Mouse (Mus musculus) olfactory bulb, adult 2 months (tissue): ENCODE measurements around the gene Emsy. TPM values are rescaled to one million over a fixed set of nuclear protein-coding genes. Genes with fewer than 3 reads are reported as not detected.

Experiments used
- H3K27ac ChIP-seq: fragments of 200-500 bp; 2 replicates; pipeline ENCODE4 v1.5.1; 2012; ENCODE audit warnings: low read depth, low read length; ENCODE audit not compliant: insufficient read depth
- H3K4me1 ChIP-seq: fragments of 200-500 bp; 2 replicates; pipeline ENCODE4 v1.6.1; 2012; ENCODE audit warnings: low read length; ENCODE audit not compliant: control insufficient read depth, insufficient read depth
- H3K4me3 ChIP-seq: fragments of 200-500 bp; 2 replicates; pipeline ENCODE4 v1.5.1; 2012; ENCODE audit warnings: mild to moderate bottlenecking, low read depth, low read length, moderate library complexity; ENCODE audit not compliant: insufficient read depth
- CTCF ChIP-seq: fragments of 200-500 bp; IDR thresholded peaks from 2 replicates; pipeline ENCODE4 v1.5.1; 2012; ENCODE audit warnings: low read depth, mild to moderate bottlenecking, low read length, moderate library complexity; ENCODE audit not compliant: insufficient read depth
- POLR2A ChIP-seq: fragments of 200-500 bp; IDR thresholded peaks from 2 replicates; pipeline ENCODE4 v1.6.1; 2012; ENCODE audit warnings: mild to moderate bottlenecking, low read depth, low read length, moderate library complexity; ENCODE audit not compliant: insufficient read depth
- WGBS: fragments of 180-500 bp; shearing (Covaris S2); methylation state at CpG from one replicate; pipeline ENCODE4 v1.1.7; 2018; 5-methylcytosine and 5-hydroxymethylcytosine counted together
- polyA plus RNA-seq: library from polyadenylated mRNA; stranded (reverse); fragments of >200 nt; gene quantifications from 2 replicates; pipeline ENCODE4 v1.2.4, GENCODE M21; 2012; ENCODE audit warnings: low replicate concordance; ENCODE audit not compliant: missing spikeins, insufficient read depth, insufficient read length

Gene Emsy
- polyA plus RNA-seq, 1 experiment, result not detected

DNA sequence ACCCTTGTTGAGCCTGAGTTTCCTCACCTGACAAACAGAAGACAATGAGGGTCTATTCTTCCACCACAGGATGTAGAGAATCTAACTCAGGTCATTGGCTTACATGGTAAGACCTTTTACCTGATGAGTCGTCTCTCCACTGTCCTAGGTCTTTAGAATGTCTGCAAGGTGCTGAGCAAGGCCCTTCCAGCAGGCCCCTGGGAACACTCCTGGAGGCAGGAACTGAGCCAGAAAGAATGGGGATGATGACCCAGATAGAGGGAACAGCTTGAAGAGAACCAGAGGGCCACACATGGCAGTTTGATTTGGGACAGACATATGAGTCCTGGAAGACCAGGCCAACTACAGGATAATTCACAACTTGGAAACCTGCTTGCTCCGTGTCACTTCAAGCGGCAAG is 114.3 kb downstream of the Emsy start:
- TF ChIP-seq POLR2A, result no peak
- Histone ChIP-seq H3K27ac (peak overlapping the region; percentile 9; the same call in 1 of the 2 replicates), H3K4me1 (peaks cover 36% of the 10 kb centered on the region), H3K4me3 (no peak overlapping the region)
- 76% methylated on average over 3 of the region's 3 CpGs for WGBS

DNA sequence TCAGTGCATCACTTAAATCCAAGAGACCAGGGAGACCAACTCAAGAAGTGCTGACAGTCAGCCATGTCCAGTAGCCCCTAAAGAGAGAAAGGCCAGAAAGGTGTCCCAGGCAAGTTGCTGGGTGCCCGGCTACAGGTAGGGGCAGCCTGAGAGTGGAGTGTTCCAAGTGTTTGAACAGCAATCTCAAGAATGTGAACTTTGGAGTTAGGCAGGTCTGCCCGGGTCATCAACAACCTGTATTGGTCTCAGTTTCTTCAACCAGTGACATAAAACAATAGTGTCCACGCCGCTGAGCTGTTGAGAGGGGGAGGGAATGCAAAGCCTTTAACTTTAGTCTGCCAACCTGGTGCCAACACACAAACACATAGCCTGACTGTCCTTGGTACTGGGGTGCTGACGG is 115.0 kb downstream of the Emsy start:
- no peak for TF ChIP-seq CTCF
- no peak for TF ChIP-seq POLR2A
- WGBS, result 93% methylated on average over 5 of the region's 5 CpGs
- H3K4me3 ChIP-seq, result no peak overlapping the region

DNA sequence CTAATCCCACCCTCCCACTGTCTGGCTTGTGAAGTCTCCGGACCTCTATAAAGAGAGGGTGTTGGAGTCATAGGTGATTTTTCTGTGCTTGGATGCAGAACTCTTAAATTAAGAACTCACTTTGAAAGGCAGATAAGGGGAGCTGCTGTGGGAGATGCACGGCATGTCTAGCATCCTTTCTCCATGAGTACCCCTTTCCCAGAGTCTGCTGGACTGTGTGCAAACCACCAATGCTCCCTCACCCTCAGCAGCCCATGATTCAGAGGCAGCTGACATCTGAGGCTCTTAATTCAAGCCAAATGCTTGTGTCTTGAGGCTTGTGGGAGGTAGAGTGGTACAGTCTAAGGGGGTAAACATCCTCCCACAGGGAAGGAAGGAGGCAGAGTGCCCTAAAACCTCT is 115.7 kb downstream of the Emsy start:
- WGBS, result 41% methylated on average over 2 of the region's 2 CpGs
- Histone ChIP-seq H3K4me1 (peaks cover 36% of the 10 kb centered on the region), H3K4me3 (no peak overlapping the region), H3K27ac (no peak overlapping the region)
- no peak for TF ChIP-seq CTCF
- no peak for TF ChIP-seq POLR2A

More for the DNA sequence above, 115.0 kb downstream of the Emsy start:
- H3K27ac ChIP-seq, result 0 out of 2 replicates have a peak overlapping the region, but pooled peaks have one; percentile 22
- H3K4me1 ChIP-seq, result peaks cover 36% of the 10 kb centered on the region

DNA sequence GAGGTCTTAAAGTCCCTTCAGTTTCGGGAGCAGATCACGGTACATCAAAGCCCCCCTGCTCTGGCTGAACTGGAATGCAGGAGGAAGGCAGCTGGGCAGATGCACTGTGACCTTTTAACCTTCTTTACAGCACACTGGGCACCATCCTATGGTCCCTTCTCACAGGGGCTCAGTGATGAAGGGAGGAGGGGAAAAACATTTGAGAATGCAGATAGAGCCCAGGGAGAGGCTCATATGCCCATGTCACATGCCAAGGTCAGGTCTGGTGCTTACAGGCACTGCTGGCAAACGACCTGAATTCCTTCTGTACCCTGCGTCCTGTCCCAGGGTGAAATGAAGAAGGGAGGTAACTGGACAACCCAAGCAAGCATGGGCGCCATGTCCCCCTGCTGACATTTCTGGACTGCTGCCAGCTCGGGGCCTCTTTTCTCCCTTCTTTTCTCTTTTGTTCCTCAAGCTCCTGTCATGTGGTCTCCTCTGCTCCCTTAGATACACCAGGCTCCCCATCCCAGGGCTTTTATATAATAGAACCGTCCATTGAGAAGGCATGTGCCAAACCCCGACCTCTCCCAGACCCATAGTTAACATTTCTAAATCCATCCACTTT is 118.5 kb downstream of the Emsy start:
- Histone ChIP-seq H3K27ac (no peak overlapping the region), H3K4me3 (no peak overlapping the region), H3K4me1 (peaks cover 20% of the 10 kb centered on the region)
- TF ChIP-seq POLR2A, result no peak
- no peak for TF ChIP-seq CTCF
- WGBS, result 60% methylated on average over 8 of the region's 8 CpGs

DNA sequence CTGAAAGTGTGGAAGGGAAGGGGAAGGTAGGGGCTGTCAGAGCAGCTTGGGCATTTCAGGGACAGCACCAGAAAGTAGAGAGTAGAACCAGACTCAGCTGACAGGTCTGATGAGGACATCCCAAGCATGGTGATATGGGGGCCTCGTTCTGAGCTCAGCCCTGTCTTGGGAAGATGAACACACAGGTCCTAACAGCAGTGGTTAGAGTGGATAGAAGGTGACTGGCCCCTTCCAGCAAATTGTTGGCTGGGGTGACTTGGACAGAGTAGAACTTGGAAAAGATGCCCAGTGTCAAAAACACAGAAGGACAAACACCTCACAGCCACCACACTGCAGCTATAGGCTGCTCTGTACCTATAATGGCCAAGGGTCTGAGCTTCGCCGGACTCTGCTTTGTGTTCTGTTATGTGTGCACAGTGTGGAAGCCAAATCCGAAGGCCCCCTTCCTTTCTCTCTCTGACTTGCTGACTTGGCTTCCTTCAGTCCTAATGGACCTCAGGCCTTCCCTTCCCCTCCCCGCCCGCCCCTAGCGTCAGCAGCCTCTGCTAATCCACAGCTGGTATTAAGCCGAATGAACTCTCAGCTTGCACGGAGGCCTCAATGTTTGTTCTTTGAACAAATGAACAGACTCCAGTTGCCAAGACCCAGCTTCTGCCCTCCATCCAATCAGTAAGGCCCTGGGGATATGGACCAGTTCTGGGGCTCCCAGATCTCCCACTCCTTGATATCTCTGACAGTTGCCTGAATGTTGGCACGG is 119.2 kb downstream of the Emsy start:
- TF ChIP-seq POLR2A, result no peak
- no peak for TF ChIP-seq CTCF
- WGBS, result 68% methylated on average over 10 of the region's 10 CpGs
- Histone ChIP-seq H3K27ac (no peak overlapping the region), H3K4me1 (peaks cover 14% of the 10 kb centered on the region), H3K4me3 (no peak overlapping the region)

Other genes starting within 250 kb of the Emsy start
- not detected in 2 replicates for gene Gucy2d, start 216.4 kb downstream of the Emsy start, polyA plus RNA-seq
- gene Lrrc32, start 167.5 kb downstream of the Emsy start, polyA plus RNA-seq, result not detected in 2 replicates
- gene Thap12, start 46.3 kb upstream of the Emsy start, polyA plus RNA-seq, result not detected in 2 replicates
- gene Wnt11, start 178.3 kb upstream of the Emsy start, polyA plus RNA-seq, result not detected in 2 replicates